Mouse (Mus musculus) thymus, postnatal 0 days (tissue): ENCODE results near the gene Olfr393. TPM values are rescaled to one million over a fixed set of nuclear protein-coding genes. Genes with fewer than 3 reads are reported as not detected.

ENCODE experiments used
- DNase-seq: peaks from one replicate; pipeline ENCODE4 v3.0.0-alpha.2; 2015; ENCODE audit warnings: low spot score
- polyA plus RNA-seq: library from polyadenylated mRNA; unstranded; fragments of >200 nt; fragmentation: Nextera tagmentation; extraction: Ambion mirVana; gene quantifications from 2 replicates; pipeline ENCODE4 v1.2.1, GENCODE M21; 2015

Olfr393 gene
- polyA plus RNA-seq = not detected in 2 replicates

DNA sequence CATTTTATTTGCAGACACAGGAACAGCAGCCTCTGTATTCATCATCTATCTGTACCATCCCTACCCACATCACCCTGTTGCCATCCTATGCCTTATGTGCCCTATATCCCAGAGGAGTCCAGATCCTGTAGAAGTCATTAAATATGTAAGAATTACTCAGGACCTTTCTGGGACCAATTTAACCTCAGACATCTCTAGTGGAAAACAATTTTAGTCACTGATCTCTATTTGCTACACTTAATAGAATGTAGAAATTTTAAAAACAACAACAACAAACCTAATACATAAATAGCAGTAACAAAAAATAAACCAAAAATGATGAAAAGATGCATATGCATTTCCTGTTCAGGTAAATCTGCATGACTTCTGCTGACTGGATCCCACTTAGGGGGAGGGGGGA lies at the start of gene Olfr393:
Gene Olfr393 (minus strand): TSS at position 101 of the 400 bp plus-strand sequence.
- no peak for DNase-seq

DNA sequence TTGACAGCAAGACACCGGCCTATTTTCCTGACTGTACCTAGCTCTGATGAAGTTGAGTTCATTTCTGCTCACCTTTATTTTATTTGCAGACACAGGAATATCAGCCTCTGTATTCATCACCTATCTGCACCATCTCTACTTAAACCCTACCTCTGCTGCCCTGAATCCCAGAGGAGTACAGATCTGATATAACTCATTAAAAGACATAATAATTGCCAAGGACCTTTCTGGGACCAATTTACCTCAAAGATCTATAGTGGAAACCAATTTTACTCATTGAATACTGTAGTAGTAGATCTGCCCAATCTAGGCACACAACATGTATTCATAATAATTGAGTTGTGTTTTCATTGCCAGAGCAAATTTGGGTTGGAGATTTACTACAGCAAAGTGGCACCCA lies 39.4 kb upstream of the Olfr393 start, which contains the start of gene Olfr394:
Gene Olfr394 (minus strand): TSS at position 101 of the 400 bp plus-strand sequence.
- DNase-seq = no peak

DNA sequence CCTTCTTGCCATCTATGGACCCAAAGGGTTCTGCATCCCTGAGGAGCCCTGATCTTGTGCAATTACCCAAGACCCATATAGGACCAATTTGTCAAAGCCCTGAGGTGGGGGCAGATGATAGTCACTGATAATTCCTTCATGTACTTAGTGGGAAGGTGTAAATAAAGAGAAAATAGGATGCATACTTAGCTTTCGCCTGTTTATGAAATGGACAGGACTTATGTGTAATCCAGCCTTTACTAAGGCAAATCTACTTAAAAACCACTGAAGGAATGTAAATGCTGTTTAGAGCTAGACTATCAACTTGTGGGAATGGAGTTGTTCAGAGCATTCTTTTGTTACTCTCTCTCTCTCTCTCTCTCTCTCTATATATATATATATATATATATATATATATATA lies 34.3 kb downstream of the Olfr393 start, which contains the start of gene Olfr392:
Gene Olfr392 (minus strand): TSS at position 101 of the 400 bp plus-strand sequence.
- no peak for DNase-seq

DNA sequence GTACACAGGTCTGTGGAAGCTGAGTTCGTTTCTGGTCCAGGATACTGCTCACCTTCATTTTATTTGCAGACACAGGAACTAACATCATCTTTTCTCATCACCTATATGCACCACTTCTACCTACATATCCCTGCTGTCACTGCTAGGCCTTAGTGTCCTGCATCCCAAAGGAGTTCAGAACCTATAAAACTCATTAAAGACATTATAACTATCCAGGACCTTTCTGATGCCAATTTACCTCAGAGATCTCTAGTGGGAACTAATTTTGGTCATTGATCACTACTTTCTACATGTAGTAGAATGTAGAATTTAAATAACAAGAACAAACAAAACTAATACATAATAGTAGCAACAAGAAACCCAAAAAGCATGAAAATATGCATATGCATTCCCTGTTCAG lies 48.3 kb downstream of the Olfr393 start, which contains the start of gene Olfr391-ps:
Gene Olfr391-ps (minus strand): TSS at position 101 of the 400 bp plus-strand sequence.
- DNase-seq = no peak

Other genes with a start within 250 kb of the Olfr393 start
- gene Zfp735, start 162.7 kb downstream of the Olfr393 start, polyA plus RNA-seq = not detected in 2 replicates
- not detected in 2 replicates for gene Olfr389, start 70.7 kb downstream of the Olfr393 start, polyA plus RNA-seq
- not detected in 2 replicates for gene Olfr390, start 68.5 kb downstream of the Olfr393 start, polyA plus RNA-seq
- gene Olfr391-ps, start 48.4 kb downstream of the Olfr393 start, polyA plus RNA-seq = not detected in 2 replicates
- not detected in 2 replicates for gene Olfr392, start 34.4 kb downstream of the Olfr393 start, polyA plus RNA-seq
- gene Olfr394, start 39.3 kb upstream of the Olfr393 start, polyA plus RNA-seq = not detected in 2 replicates
- not detected in 2 replicates for gene Olfr395, start 57.8 kb upstream of the Olfr393 start, polyA plus RNA-seq
- gene Olfr23, start 85.2 kb upstream of the Olfr393 start, polyA plus RNA-seq = not detected in 2 replicates
- not detected in 2 replicates for gene Olfr397, start 109.4 kb upstream of the Olfr393 start, polyA plus RNA-seq
- not detected in 2 replicates for gene Olfr398, start 139.0 kb upstream of the Olfr393 start, polyA plus RNA-seq
- gene Olfr139, start 205.1 kb upstream of the Olfr393 start, polyA plus RNA-seq = not detected in 2 replicates
- not detected in 2 replicates for gene Olfr399, start 205.2 kb upstream of the Olfr393 start, polyA plus RNA-seq
- not detected in 2 replicates for gene Zfp616, start 218.5 kb upstream of the Olfr393 start, polyA plus RNA-seq